Mouse (Mus musculus) liver, postnatal 0 days (tissue): ENCODE results near the gene Ccdc85c. TPM values are rescaled to one million over a fixed set of nuclear protein-coding genes. Genes with fewer than 3 reads are reported as not detected.

Experiments
- ATAC-seq: fragments of 200-750 bp; cut with Nextera tagmentation; 2 replicates; pipeline ENCODE4 v1.8.0; 2017; ENCODE audit warnings: mild to moderate bottlenecking, moderate library complexity
- DNase-seq: peaks from one replicate; pipeline ENCODE4 v3.0.0-alpha.2; 2016
- H3K27ac ChIP-seq: fragments of 300-500 bp; sonication (generic); 2 replicates; pipeline ENCODE4 v1.5.1; 2014; ENCODE audit warnings: antibody characterized with exemption, moderate library complexity, mild to moderate bottlenecking, low read depth
- H3K27me3 ChIP-seq: fragments of 300-500 bp; sonication (generic); 2 replicates; pipeline ENCODE4 v1.6.1; 2014; ENCODE audit warnings: low read length, control low read depth, mixed read lengths; ENCODE audit not compliant: insufficient read depth
- H3K36me3 ChIP-seq: fragments of 300-500 bp; sonication (generic); replicated peaks from 2 replicates; pipeline ENCODE4 v1.6.1; 2014; ENCODE audit warnings: mild to moderate bottlenecking, control low read depth, low read length, moderate library complexity, mixed read lengths; ENCODE audit not compliant: insufficient read depth
- H3K4me1 ChIP-seq: fragments of 300-500 bp; sonication (generic); 2 replicates; pipeline ENCODE4 v1.6.1; 2014; ENCODE audit warnings: antibody characterized with exemption, mild to moderate bottlenecking, control low read depth; ENCODE audit not compliant: insufficient read depth
- H3K4me2 ChIP-seq: fragments of 300-500 bp; sonication (generic); 2 replicates; pipeline ENCODE4 v1.6.1; 2014; ENCODE audit warnings: low read depth, mild to moderate bottlenecking, low read length, moderate library complexity, mixed read lengths
- H3K4me3 ChIP-seq: fragments of 300-500 bp; sonication (generic); 2 replicates; pipeline ENCODE4 v1.5.1; 2014; ENCODE audit warnings: low read depth, low read length
- H3K9ac ChIP-seq: fragments of 300-500 bp; sonication (generic); replicated peaks from 2 replicates; pipeline ENCODE4 v1.6.1; 2014; ENCODE audit warnings: mild to moderate bottlenecking, moderate library complexity
- H3K9me3 ChIP-seq: fragments of 300-500 bp; sonication (generic); 2 replicates; pipeline ENCODE4 v1.6.1; 2016; ENCODE audit warnings: mild to moderate bottlenecking, control low read depth, low read length, mixed read lengths
- CTCF ChIP-seq: sonication (generic); IDR thresholded peaks from 2 replicates; pipeline ENCODE4 v1.5.1; 2016; ENCODE audit warnings: antibody characterized with exemption, low read depth
- EP300 ChIP-seq: IDR thresholded peaks from 2 replicates; pipeline ENCODE4 v1.6.1; 2016; ENCODE audit warnings: antibody characterized with exemption, low read depth, mild to moderate bottlenecking
- WGBS: fragments of 180-500 bp; shearing (Covaris S2); extraction: QIAGEN DNeasy Blood & Tissue Kit; methylation state at CpG from one replicate; pipeline ENCODE4 v1.1.7; 2014; ENCODE audit not compliant: insufficient replicate concordance; 5-methylcytosine and 5-hydroxymethylcytosine counted together
- polyA plus RNA-seq: library from polyadenylated mRNA; unstranded; fragments of >200 nt; fragmentation: Nextera tagmentation; extraction: Ambion mirVana; gene quantifications from 2 replicates; pipeline ENCODE4 v1.2.1, GENCODE M21; 2015

The Ccdc85c gene
- polyA plus RNA-seq, 1 experiment from 2014 or later, result 1.5 TPM

DNA sequence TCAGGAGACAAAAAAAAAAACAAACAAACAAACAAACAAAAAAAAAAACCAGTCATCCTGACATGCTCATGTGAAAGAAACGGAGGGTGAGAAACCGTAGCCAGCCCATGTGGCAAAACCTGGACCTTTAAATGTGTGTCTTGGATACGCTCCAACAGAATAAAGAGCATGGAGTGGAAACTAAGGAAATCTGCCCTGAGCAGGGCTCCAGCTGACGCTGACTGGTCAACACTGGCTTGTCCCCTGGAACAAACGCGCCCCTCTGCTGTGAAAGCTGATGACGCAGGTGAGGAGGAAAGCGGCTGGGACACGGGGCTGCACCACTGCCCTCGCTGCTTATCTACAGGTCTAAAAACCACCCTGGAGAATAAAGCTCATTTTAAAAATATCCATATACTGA is 18.5 kb downstream of the Ccdc85c start:
- 67% methylated on average over 10 of the region's 10 CpGs for WGBS
- Histone ChIP-seq H3K27me3 (no peaks in the 10 kb centered on the region), H3K9ac (no peak overlapping the region), H3K36me3 (no peaks in the 10 kb centered on the region), H3K4me3 (no peak overlapping the region), H3K27ac (0 out of 2 replicates have a peak overlapping the region, but pooled peaks have one; percentile 51), H3K4me1 (peaks cover 18% of the 10 kb centered on the region), H3K4me2 (peak overlapping the region; percentile 22; the same call in 1 of the 2 replicates), H3K9me3 (no peaks in the 10 kb centered on the region)
- DNase-seq (peak; percentile 54), ATAC-seq (peak; percentile 73)
- TF ChIP-seq CTCF (0 out of 2 replicates have a peak, but pooled peaks have one; percentile 4), EP300 (no peak)

DNA sequence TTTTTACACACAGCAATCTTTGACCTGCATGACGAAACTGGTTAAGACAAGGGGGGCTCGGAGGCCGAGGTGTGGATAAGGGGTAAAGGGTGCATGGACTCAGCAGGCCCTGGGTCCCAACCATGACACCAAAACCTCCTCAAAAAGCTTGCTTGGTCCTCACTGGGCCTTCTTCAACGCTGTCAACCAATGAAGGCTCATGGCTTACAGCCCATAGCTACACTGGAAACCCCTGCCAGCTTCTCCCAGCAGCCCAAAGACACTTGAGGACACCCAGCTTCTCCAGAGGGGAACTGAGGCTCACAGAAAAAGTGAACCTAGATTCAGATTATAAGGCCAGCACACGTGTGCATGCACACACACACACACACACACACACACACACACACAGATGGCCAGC is 19.3 kb downstream of the Ccdc85c start:
- DNase-seq (no peak), ATAC-seq (no peak)
- Histone ChIP-seq H3K36me3 (no peaks in the 10 kb centered on the region), H3K9ac (no peak overlapping the region), H3K4me3 (no peak overlapping the region), H3K4me2 (no peak overlapping the region), H3K9me3 (no peaks in the 10 kb centered on the region), H3K4me1 (peaks cover 18% of the 10 kb centered on the region), H3K27me3 (no peaks in the 10 kb centered on the region), H3K27ac (peak overlapping the region; percentile 51; the same call in 1 of the 2 replicates)
- WGBS, result 44% methylated on average over 5 of the region's 5 CpGs
- TF ChIP-seq EP300 (no peak), CTCF (no peak)

DNA sequence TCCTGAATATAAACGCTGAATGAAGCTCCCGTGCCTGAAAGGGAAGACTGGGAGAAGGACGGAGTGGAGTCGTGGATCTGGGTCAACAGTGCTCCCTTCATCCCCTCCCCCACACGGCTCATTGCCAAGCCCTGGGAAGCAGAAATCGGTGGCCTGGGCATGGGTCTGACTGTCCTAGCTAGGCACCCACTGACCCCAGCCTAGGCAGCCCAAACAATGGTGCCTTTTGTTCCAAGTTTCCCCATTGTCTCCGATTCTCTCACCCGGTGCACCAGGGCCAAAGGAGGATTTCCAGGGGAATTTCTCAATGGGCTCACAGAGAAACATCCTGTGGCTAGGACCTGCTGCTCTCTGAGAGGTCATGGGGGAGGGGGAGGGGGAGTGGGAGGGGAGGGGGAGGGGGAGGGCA is 19.7 kb downstream of the Ccdc85c start:
- whole genome bisulfite sequencing, result 50% methylated on average over 8 of the region's 8 CpGs

DNA sequence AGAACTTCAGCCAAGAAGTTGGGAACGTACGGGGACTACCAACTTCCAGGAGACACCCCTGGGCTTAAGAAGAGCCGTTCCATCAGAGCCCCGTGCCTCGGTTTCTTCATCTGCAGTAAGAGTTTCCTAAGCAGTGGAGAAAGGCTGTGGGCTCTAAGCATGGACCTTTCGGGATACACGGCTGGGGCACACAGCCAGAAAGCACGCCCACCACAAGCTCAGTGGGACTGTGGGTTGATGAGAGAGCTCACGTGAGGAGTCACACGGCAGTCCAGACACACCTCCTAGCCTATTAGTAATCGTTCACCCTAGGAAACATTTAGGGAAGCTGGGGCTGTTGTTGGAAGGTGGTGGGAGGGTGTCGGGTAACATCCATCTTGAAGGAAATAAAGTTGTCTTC is 22.2 kb downstream of the Ccdc85c start:
- WGBS, result 74% methylated on average over 12 of the region's 12 CpGs
- no peak for TF ChIP-seq CTCF
- no peak for TF ChIP-seq EP300
- Histone ChIP-seq H3K9me3 (no peaks in the 10 kb centered on the region), H3K27ac (no peak overlapping the region), H3K4me3 (no peak overlapping the region), H3K36me3 (no peaks in the 10 kb centered on the region), H3K27me3 (no peaks in the 10 kb centered on the region), H3K4me1 (peaks cover 31% of the 10 kb centered on the region), H3K4me2 (no peak overlapping the region), H3K9ac (no peak overlapping the region)
- DNase-seq, result no peak
- ATAC-seq, result no peak

More for the DNA sequence above, 19.7 kb downstream of the Ccdc85c start:
- Histone ChIP-seq H3K27me3 (no peaks in the 10 kb centered on the region), H3K9ac (no peak overlapping the region), H3K4me3 (no peak overlapping the region), H3K36me3 (no peaks in the 10 kb centered on the region), H3K27ac (no peak overlapping the region), H3K9me3 (no peaks in the 10 kb centered on the region), H3K4me2 (no peak overlapping the region), H3K4me1 (peaks cover 18% of the 10 kb centered on the region)
- TF ChIP-seq CTCF (no peak), EP300 (no peak)
- ATAC-seq (peak; percentile 18), DNase-seq (peak; percentile 64)

DNA sequence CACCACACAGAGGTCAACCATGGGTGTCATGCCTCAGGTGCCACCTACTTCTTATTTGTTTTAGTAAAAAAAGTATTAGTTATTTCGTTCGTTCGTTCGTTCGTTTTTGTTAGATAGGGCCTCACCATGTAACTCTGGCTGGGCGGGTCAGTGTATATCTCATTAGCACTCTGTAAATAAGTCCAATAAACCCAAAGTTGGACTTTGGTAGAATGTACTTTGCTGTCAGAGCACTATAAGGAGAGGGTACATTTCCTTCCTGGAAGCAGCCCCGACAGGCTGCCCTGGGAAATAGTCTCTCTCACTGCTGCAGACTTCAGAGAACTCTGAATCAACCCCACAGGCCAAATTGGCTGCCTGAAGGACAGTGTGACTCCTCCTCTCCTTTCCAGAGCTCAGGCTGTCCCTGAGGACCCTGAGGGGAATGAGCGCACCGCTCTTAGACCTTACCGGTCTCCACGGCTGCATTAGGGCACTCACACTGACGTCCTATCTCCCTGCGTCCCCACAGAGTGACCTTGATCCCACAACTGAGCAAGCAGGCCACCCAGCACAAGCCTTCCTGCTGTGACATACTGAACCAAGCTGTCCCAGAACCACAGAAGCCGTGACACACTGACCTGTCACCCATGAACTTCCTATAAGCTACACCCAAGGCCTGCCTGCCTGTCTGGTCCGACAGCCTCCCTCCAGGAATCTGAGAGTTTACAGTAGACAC is 23.2 kb downstream of the Ccdc85c start:
- no peak for TF ChIP-seq CTCF
- no peak for TF ChIP-seq EP300
- no peak for DNase-seq
- H3K4me1 ChIP-seq, result peaks cover 29% of the 10 kb centered on the region

DNA sequence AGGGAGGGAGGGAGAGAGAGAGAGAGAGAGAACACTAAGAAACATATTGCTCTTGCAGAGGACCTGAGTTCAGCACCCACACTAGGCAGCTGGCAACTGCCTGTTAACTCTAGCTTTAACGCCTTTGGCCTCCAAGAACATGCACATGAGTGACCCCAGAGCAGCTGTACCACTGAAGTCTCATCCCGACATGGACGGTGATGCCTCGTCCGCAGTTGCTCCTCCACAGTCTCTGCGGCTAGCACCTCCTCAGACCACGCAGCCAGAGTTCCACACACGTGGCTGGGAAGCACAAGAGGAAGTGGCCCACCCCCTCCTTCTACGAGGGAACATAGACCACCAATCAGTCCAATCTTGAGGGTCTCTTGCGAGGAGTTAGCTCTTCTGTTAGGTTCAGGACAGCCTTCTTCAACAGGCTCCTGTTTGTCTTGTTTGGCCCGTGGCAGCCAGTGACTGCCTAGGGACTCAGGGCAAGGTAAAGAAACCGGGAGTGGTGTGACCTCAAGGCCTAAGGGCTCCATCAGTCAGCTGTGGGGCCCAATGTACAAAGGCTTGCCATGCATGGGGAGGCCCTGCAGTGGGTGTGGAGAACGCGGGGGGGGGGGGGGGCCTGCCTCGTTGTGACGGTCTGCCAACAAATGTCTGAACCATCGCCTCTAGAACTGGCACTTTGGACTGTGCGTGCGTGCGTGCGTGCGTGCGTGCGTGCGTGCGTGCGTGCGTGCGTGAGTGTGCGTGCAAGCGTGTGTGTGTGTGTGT is 24.0 kb downstream of the Ccdc85c start:
- peaks cover 27% of the 10 kb centered on the region for H3K4me1 ChIP-seq

More for the DNA sequence above, 23.2 kb downstream of the Ccdc85c start:
- WGBS, result 61% methylated on average over 15 of the region's 15 CpGs
- ATAC-seq, result peak; percentile 4; the same call in 1 of the 2 replicates
- Histone ChIP-seq H3K27ac (no peak overlapping the region), H3K36me3 (no peaks in the 10 kb centered on the region), H3K9me3 (no peaks in the 10 kb centered on the region), H3K4me3 (no peak overlapping the region), H3K4me2 (no peak overlapping the region), H3K9ac (no peak overlapping the region), H3K27me3 (no peaks in the 10 kb centered on the region)

More for the DNA sequence above, 24.0 kb downstream of the Ccdc85c start:
- Histone ChIP-seq H3K27ac (no peak overlapping the region), H3K27me3 (no peaks in the 10 kb centered on the region), H3K4me2 (no peak overlapping the region), H3K9me3 (no peaks in the 10 kb centered on the region), H3K9ac (no peak overlapping the region), H3K36me3 (no peaks in the 10 kb centered on the region), H3K4me3 (no peak overlapping the region)
- WGBS, result 73% methylated on average over 29 of the region's 31 CpGs
- DNase-seq (no peak), ATAC-seq (no peak)
- TF ChIP-seq CTCF (no peak), EP300 (no peak)
